Mouse (Mus musculus) cerebellum, adult 2 months (tissue): ENCODE results near the gene Ahcyl2.

ENCODE experiments used
- CTCF ChIP-seq: fragments of 200-500 bp; IDR thresholded peaks from 2 replicates; pipeline ENCODE4 v1.5.1; 2011; ENCODE audit warnings: low read depth, mild to moderate bottlenecking, control low read depth, low read length, moderate library complexity, borderline replicate concordance; ENCODE audit not compliant: insufficient read depth
- POLR2A ChIP-seq: fragments of 200-500 bp; IDR thresholded peaks from 2 replicates; pipeline ENCODE4 v1.6.1; 2011; ENCODE audit warnings: low read length, control low read depth, borderline replicate concordance; ENCODE audit not compliant: insufficient read depth

GRCm38 (mm10) chr6:29780571-29780970 is 12.8 kb downstream of the Ahcyl2 start:
- TF ChIP-seq POLR2A (no peak), CTCF (no peak)
